Mouse (Mus musculus) bone marrow, adult 2 months (tissue): Measurements from ENCODE around the gene Chid1.

Experiments
- CTCF ChIP-seq: fragments of 200-500 bp; IDR thresholded peaks from 2 replicates; pipeline ENCODE4 v1.5.1; 2011; ENCODE audit warnings: low read length, control low read depth; ENCODE audit not compliant: control insufficient read depth, insufficient read depth
- POLR2A ChIP-seq: fragments of 200-500 bp; IDR thresholded peaks from 2 replicates; pipeline ENCODE4 v1.6.1; 2011; ENCODE audit warnings: low read depth, mild to moderate bottlenecking, control low read depth, low read length, borderline replicate concordance; ENCODE audit not compliant: control insufficient read depth

DNA sequence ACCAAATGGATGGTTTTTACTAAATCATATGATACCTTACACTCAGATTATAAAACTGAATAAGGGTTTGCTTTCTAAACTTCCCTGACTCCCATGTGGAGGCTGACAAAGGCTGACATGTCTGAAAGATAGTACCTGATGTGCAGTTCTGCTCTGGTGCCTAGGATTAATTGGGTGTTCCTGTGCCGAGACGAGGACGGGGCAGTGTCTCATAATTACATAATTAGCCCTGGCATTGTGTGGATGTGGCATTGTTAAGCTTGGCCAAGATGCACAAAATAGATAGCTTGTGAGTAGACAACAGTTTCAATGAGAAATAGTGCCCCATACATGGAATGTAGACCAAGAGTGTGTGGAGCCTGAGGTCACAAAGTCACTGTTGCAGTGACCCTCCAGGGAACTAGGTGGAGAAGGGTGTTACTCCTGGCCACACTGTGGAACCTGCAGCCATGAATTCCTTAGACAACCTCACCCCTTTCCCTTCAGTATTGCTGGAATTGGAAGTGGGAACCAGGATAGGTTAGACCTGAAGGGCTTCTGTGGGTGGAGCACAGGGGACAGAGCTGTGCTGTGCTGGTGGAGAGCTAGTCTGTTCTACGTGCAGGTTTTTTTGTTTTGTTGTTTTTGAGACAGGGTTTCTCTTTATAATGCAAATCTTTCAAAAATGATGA, 31.1 kb upstream of the Chid1 start:
- no peak for TF ChIP-seq CTCF
- TF ChIP-seq POLR2A, result no peak
